Mouse (Mus musculus) kidney, embryonic 16.5 days (tissue): ENCODE data around the gene Cldnd1. TPM values are rescaled to one million over a fixed set of nuclear protein-coding genes. Genes with fewer than 3 reads are reported as not detected.

Source experiments
- ATAC-seq: fragments of 200-750 bp; cut with Nextera tagmentation; 2 replicates; pipeline ENCODE4 v1.8.0; 2017; ENCODE audit warnings: moderate TSS enrichment; ENCODE audit not compliant: low FRiP score, low TSS enrichment
- H3K27ac ChIP-seq: fragments of 300-500 bp; sonication (generic); 2 replicates; pipeline ENCODE4 v1.5.1; 2014; ENCODE audit warnings: low read length
- H3K27me3 ChIP-seq: fragments of 300-500 bp; sonication (generic); 2 replicates; pipeline ENCODE4 v1.6.1; 2014; ENCODE audit warnings: low read length, control low read depth, mixed read lengths; ENCODE audit not compliant: insufficient read depth
- H3K36me3 ChIP-seq: fragments of 300-500 bp; sonication (generic); 2 replicates; pipeline ENCODE4 v1.6.1; 2014; ENCODE audit warnings: low read length, control low read depth, mixed read lengths; ENCODE audit not compliant: insufficient read depth
- H3K4me1 ChIP-seq: fragments of 300-500 bp; sonication (generic); 2 replicates; pipeline ENCODE4 v1.6.1; 2014; ENCODE audit warnings: low read length, control low read depth, mixed read lengths; ENCODE audit not compliant: insufficient read depth
- H3K4me2 ChIP-seq: fragments of 300-500 bp; sonication (generic); replicated peaks from 2 replicates; pipeline ENCODE4 v1.6.1; 2014; ENCODE audit warnings: low read depth, low read length
- H3K4me3 ChIP-seq: fragments of 300-500 bp; sonication (generic); 2 replicates; pipeline ENCODE4 v1.5.1; 2014; ENCODE audit warnings: mild to moderate bottlenecking, low read length
- H3K9ac ChIP-seq: fragments of 300-500 bp; sonication (generic); replicated peaks from 2 replicates; pipeline ENCODE4 v1.6.1; 2014; ENCODE audit warnings: low read length
- H3K9me3 ChIP-seq: fragments of 300-500 bp; sonication (generic); 2 replicates; pipeline ENCODE4 v1.6.1; 2016; ENCODE audit warnings: low read length, control low read depth
- WGBS: fragments of 180-500 bp; shearing (Covaris S2); extraction: QIAGEN DNeasy Blood & Tissue Kit; methylation state at CpG from one replicate; pipeline ENCODE4 v1.1.7; 2014; 5-methylcytosine and 5-hydroxymethylcytosine counted together
- microRNA-seq: library from miRNA; unstranded; fragments of <30 nt; microRNA quantifications from one replicate; pipeline ENCODE4, GENCODE M21; 2016
- polyA plus RNA-seq: library from polyadenylated mRNA; unstranded; fragments of >200 nt; fragmentation: Nextera tagmentation; extraction: Ambion mirVana; gene quantifications from 2 replicates; pipeline ENCODE4 v1.2.1, GENCODE M21; 2015

The Cldnd1 gene
- polyA plus RNA-seq, 1 experiment from 2014 or later = 124 TPM

- peak; percentile 96 for ATAC-seq
- Histone ChIP-seq H3K9ac (peak overlapping the region; percentile 82), H3K4me2 (peak overlapping the region; percentile 73), H3K36me3 (peaks cover 29% of the 10 kb centered on the region), H3K4me3 (peak overlapping the region; percentile 72), H3K4me1 (peaks cover 5% of the 10 kb centered on the region; the same call in 1 of the 2 replicates), H3K27ac (peak overlapping the region; percentile 91), H3K9me3 (no peaks in the 10 kb centered on the region), H3K27me3 (no peaks in the 10 kb centered on the region)
- WGBS = under 1% methylated on average over 23 of the region's 31 CpGs
Measured at GRCm38 (mm10) chr16:58728176-58728671, 514 bp downstream of the Cldnd1 start.

GRCm38 (mm10) chr16:58738205-58738604 lies 10.5 kb downstream of the Cldnd1 start:
- H3K27ac ChIP-seq = no peak overlapping the region
- H3K4me3 ChIP-seq = no peak overlapping the region
- H3K4me2 ChIP-seq = no peak overlapping the region
- 89% methylated on average over 4 of the region's 4 CpGs for WGBS
- no peak overlapping the region for H3K9ac ChIP-seq
- no peaks in the 10 kb centered on the region for H3K4me1 ChIP-seq
- ATAC-seq = no peak
- H3K36me3 ChIP-seq = peaks cover 14% of the 10 kb centered on the region
- H3K9me3 ChIP-seq = no peaks in the 10 kb centered on the region
- no peaks in the 10 kb centered on the region for H3K27me3 ChIP-seq

GRCm38 (mm10) chr16:58738800-58739199 lies 11.1 kb downstream of the Cldnd1 start:
- no peak overlapping the region for H3K4me3 ChIP-seq
- H3K27me3 ChIP-seq = no peaks in the 10 kb centered on the region
- no peaks in the 10 kb centered on the region for H3K4me1 ChIP-seq
- no peak for ATAC-seq
- whole genome bisulfite sequencing = 84% methylated on average over 1 of the region's 1 CpGs
- no peak overlapping the region for H3K9ac ChIP-seq
- no peak overlapping the region for H3K27ac ChIP-seq
- H3K4me2 ChIP-seq = no peak overlapping the region
- H3K9me3 ChIP-seq = no peaks in the 10 kb centered on the region
- H3K36me3 ChIP-seq = peaks cover 9% of the 10 kb centered on the region

- Histone ChIP-seq H3K9ac (no peak overlapping the region), H3K36me3 (no peaks in the 10 kb centered on the region), H3K4me2 (no peak overlapping the region), H3K27ac (no peak overlapping the region), H3K4me3 (no peak overlapping the region), H3K27me3 (no peaks in the 10 kb centered on the region), H3K4me1 (no peaks in the 10 kb centered on the region), H3K9me3 (no peaks in the 10 kb centered on the region)
- no peak for ATAC-seq
- 93% methylated on average over 5 of the region's 5 CpGs for WGBS
Measured at GRCm38 (mm10) chr16:58740751-58741150, 13.0 kb downstream of the Cldnd1 start.

GRCm38 (mm10) chr16:58746715-58747114 lies 19.0 kb downstream of the Cldnd1 start:
- Histone ChIP-seq H3K27me3 (no peaks in the 10 kb centered on the region), H3K9me3 (no peaks in the 10 kb centered on the region), H3K4me3 (no peak overlapping the region), H3K4me1 (no peaks in the 10 kb centered on the region), H3K27ac (no peak overlapping the region), H3K4me2 (no peak overlapping the region), H3K9ac (no peak overlapping the region), H3K36me3 (no peaks in the 10 kb centered on the region)
- no peak for ATAC-seq
- WGBS = 81% methylated on average over 4 of the region's 4 CpGs

- H3K27ac ChIP-seq = no peak overlapping the region
- no peaks in the 10 kb centered on the region for H3K9me3 ChIP-seq
- H3K4me1 ChIP-seq = no peaks in the 10 kb centered on the region
- no peak overlapping the region for H3K4me3 ChIP-seq
- WGBS = 21% methylated on average over 1 of the region's 1 CpGs
- H3K27me3 ChIP-seq = no peaks in the 10 kb centered on the region
- ATAC-seq = peak; percentile 59; the same call in 1 of the 2 replicates
- H3K4me2 ChIP-seq = no peak overlapping the region
- H3K36me3 ChIP-seq = no peaks in the 10 kb centered on the region
- no peak overlapping the region for H3K9ac ChIP-seq
Measured at GRCm38 (mm10) chr16:58751314-58751713, 23.6 kb downstream of the Cldnd1 start.

- no peaks in the 10 kb centered on the region for H3K9me3 ChIP-seq
- ATAC-seq = no peak
- no peaks in the 10 kb centered on the region for H3K36me3 ChIP-seq
- no peaks in the 10 kb centered on the region for H3K4me1 ChIP-seq
- H3K27ac ChIP-seq = no peak overlapping the region
- no peak overlapping the region for H3K4me3 ChIP-seq
- no peak overlapping the region for H3K4me2 ChIP-seq
- H3K27me3 ChIP-seq = no peaks in the 10 kb centered on the region
- no peak overlapping the region for H3K9ac ChIP-seq
Measured at GRCm38 (mm10) chr16:58756191-58756590, 28.5 kb downstream of the Cldnd1 start.

- no peak for ATAC-seq
- WGBS = 67% methylated on average over 1 of the region's 1 CpGs
Measured at GRCm38 (mm10) chr16:58763076-58763475, 35.4 kb downstream of the Cldnd1 start, which contains the start of gene Olfr172. Gene Olfr172, minus strand, starts transcription at chr16:58763176.

More at GRCm38 (mm10) chr16:58763076-58763475, 35.4 kb downstream of the Cldnd1 start, which contains the start of gene Olfr172:
- H3K9me3 ChIP-seq = no peaks in the 10 kb centered on the region
- H3K27ac ChIP-seq = no peak within 1 kb of the TSS
- no peaks in the 10 kb centered on the region for H3K4me1 ChIP-seq
- H3K4me2 ChIP-seq = no peak within 1 kb of the TSS
- H3K27me3 ChIP-seq = no peaks in the 10 kb centered on the region
- H3K9ac ChIP-seq = no peak within 1 kb of the TSS
- H3K4me3 ChIP-seq = no peak within 1 kb of the TSS
- H3K36me3 ChIP-seq = no peaks in the 10 kb centered on the region

Small RNA genes lying within 50 kb of the gene (microRNA-seq; reads per million reads assigned to microRNA genes)
- gene Gm27564 = not detected

Other genes with a start within 250 kb of the Cldnd1 start
- 80.5 and 89.9 TPM in 2 replicates for gene St3gal6, start 203.7 kb upstream of the Cldnd1 start, polyA plus RNA-seq
- not detected in 2 replicates for gene Gm813, start 110.9 kb upstream of the Cldnd1 start, polyA plus RNA-seq
- gene E330017A01Rik, start 89.2 kb upstream of the Cldnd1 start, polyA plus RNA-seq = not detected in 2 replicates
- 34.5 and 42.7 TPM in 2 replicates for gene Cpox, start 57.6 kb upstream of the Cldnd1 start, polyA plus RNA-seq
- not detected in 2 replicates for gene Gpr15, start 8.8 kb upstream of the Cldnd1 start, polyA plus RNA-seq
- gene Olfr172, start 35.3 kb downstream of the Cldnd1 start, polyA plus RNA-seq = not detected in 2 replicates
- not detected in 2 replicates for gene Olfr173, start 72.4 kb downstream of the Cldnd1 start, polyA plus RNA-seq
- not detected in 2 replicates for gene Olfr175-ps1, start 98.9 kb downstream of the Cldnd1 start, polyA plus RNA-seq
- not detected in 2 replicates for gene Olfr177, start 146.9 kb downstream of the Cldnd1 start, polyA plus RNA-seq
- not detected in 2 replicates for gene Olfr178, start 164.2 kb downstream of the Cldnd1 start, polyA plus RNA-seq
- gene Olfr181, start 200.8 kb downstream of the Cldnd1 start, polyA plus RNA-seq = not detected in 2 replicates
- not detected in 2 replicates for gene Olfr180, start 201.5 kb downstream of the Cldnd1 start, polyA plus RNA-seq